ENCODE assay signal across 15 mouse cellular contexts in genomic region chr3:45319257-45319656, GRCm38 (mm10). TPM values are rescaled to one million over a fixed set of nuclear protein-coding genes. Genes with fewer than 3 reads are reported as not detected.
DNase-seq lines count a peak whose midpoint lies in the region; TF ChIP-seq lines count a peak whose summit lies in the region.
"Had no signal": no experiment of that assay in that cellular context is flagged by ENCODE, and none has a peak within 500 bp of the region (broad histone marks: within the 10 kb centered on the region; RNA-seq: fewer than 3 reads in every experiment).

No protein-coding gene starts in this region.

- H3K4me3 ChIP-seq in layer of hippocampus, adult 2 months, result no peak overlapping the region
- H3K4me3 ChIP-seq: heart, embryonic 12.5 days had no signal

- DNase-seq in embryo, embryonic 10 days (ENCODE audit: low spot score), result peak; percentile 19
- DNase-seq in embryo, embryonic 9.5 days (ENCODE audit: extremely low spot score), result no peak
- no peak for DNase-seq in layer of hippocampus, adult 2 months (ENCODE audit: low spot score in 2 of 2)
- no peak for DNase-seq in layer of hippocampus, postnatal 14 days (ENCODE audit: low spot score in 2 of 2)
- DNase-seq in A20 (ENCODE audit: low read depth, low spot score) (peak; percentile 44), ZHBTc4 (ENCODE audit: low read depth, low spot score) (peak; percentile 47)
- no peak for DNase-seq in adrenal gland, postnatal 10 days
- DNase-seq in adrenal gland, adult (ENCODE audit: inconsistent age in 2 of 2, low spot score in 1 of 2), result no peak
- DNase-seq: adrenal gland, adult 2 months; cerebellum, postnatal 14 days; kidney, adult 2 months; right cerebral cortex, adult 18-20 months had no signal

- no peak overlapping the region for H3K27ac ChIP-seq in layer of hippocampus, adult 2 months
- H3K27ac ChIP-seq: macrophage had no signal

- TF ChIP-seq CTCF in layer of hippocampus, adult 2 months (conservative IDR thresholded peaks at IDR 0.05), result peak; percentile 67

RNA-seq across cellular contexts. Expression of gene Pcdh10, which starts 58.9 kb away (rescaled TPM):
- total RNA-seq in layer of hippocampus, adult 2 months (2021), result 10 to 100 TPM; 91.9 to 92.5 TPM
- total RNA-seq in layer of hippocampus, postnatal 14 days (2021), result 100 to 1,000 TPM; 106 to 111 TPM
- 1 to 10 TPM; 4.4 to 6.5 TPM for total RNA-seq in adrenal gland, postnatal 10 days (2021)
- total RNA-seq: liver, adult 2 months had no signal

Comparison
In these comparisons a context has a peak if more than half of its experiments do, and no peak if none do; other contexts are left out.
1. DNase-seq: peak in embryo, embryonic 10 days (single experiment), A20 (single experiment) and ZHBTc4 (single experiment); none in embryo, embryonic 9.5 days (single experiment), layer of hippocampus, adult 2 months (0 of 2), layer of hippocampus, postnatal 14 days (0 of 2), adrenal gland, postnatal 10 days (single experiment) and adrenal gland, adult (0 of 2).
2. RNA of gene Pcdh10, which starts 58.9 kb away (total RNA-seq): 106 to 111 TPM in layer of hippocampus, postnatal 14 days and 91.9 to 92.5 TPM in layer of hippocampus, adult 2 months; 4.4 to 6.5 TPM in adrenal gland, postnatal 10 days; every median in the first group is over 10 times any median in the second.